Mouse (Mus musculus): ENCODE measurements around the gene Fam126a.

GRCm38 (mm10) chr5:24056865-24057264 is 26.4 kb upstream of the Fam126a start:
- TF ChIP-seq EP300 (IDR thresholded peaks at IDR 0.05; ENCODE audit: low read depth in 1 of 2, low read length in 2 of 2) (no peak), POLR2AphosphoS5 (IDR thresholded peaks at IDR 0.05; ENCODE audit: borderline replicate concordance, low read depth, low read length) (no peak), MAZ (IDR thresholded peaks at IDR 0.05; ENCODE audit: low read depth, low read length) (no peak), ZNF384 (IDR thresholded peaks at IDR 0.05; ENCODE audit: low read depth, low read length) (no peak), POLR2A (IDR thresholded peaks at IDR 0.05; ENCODE audit: control insufficient read depth in 1 of 2, insufficient read depth in 1 of 2, low read depth in 1 of 2, low read length in 2 of 2, poor library complexity in 1 of 2) (no peak)
